Mouse (Mus musculus): ENCODE data around the gene Setx.
A peak's percentile ranks its signal among the peaks of the same experiment; 100 is the strongest.

The Setx gene

GRCm38 (mm10) chr2:29151941-29152340 is 28.0 kb downstream of the Setx start:
- no peak for DNase-seq (ENCODE audit: low spot score)

- no peak for DNase-seq (ENCODE audit: low spot score)
Measured at GRCm38 (mm10) chr2:29168067-29168466, 44.1 kb downstream of the Setx start.

GRCm38 (mm10) chr2:29174887-29175286 is 50.9 kb downstream of the Setx start:
- DNase-seq (ENCODE audit: low spot score): no peak

GRCm38 (mm10) chr2:29179810-29180209 is 55.8 kb downstream of the Setx start:
- DNase-seq (ENCODE audit: low spot score): no peak

GRCm38 (mm10) chr2:29181111-29181510 is 57.1 kb downstream of the Setx start:
- no peak for DNase-seq (ENCODE audit: low spot score)

- DNase-seq (ENCODE audit: low spot score): no peak
Measured at GRCm38 (mm10) chr2:29183266-29183924, 59.4 kb downstream of the Setx start.

GRCm38 (mm10) chr2:29186209-29186608 is 62.2 kb downstream of the Setx start:
- no peak for DNase-seq (ENCODE audit: low spot score)

- DNase-seq (ENCODE audit: low spot score): no peak
Measured at GRCm38 (mm10) chr2:29190392-29190791, 66.4 kb downstream of the Setx start.

- no peak for DNase-seq (ENCODE audit: low spot score)
Measured at GRCm38 (mm10) chr2:29191216-29192215, 67.5 kb downstream of the Setx start.

GRCm38 (mm10) chr2:29192629-29193278 is 68.8 kb downstream of the Setx start:
- peak; percentile 56 for DNase-seq (ENCODE audit: low spot score)

- DNase-seq (ENCODE audit: low spot score): no peak
Measured at GRCm38 (mm10) chr2:29193819-29194546, 70.0 kb downstream of the Setx start.

GRCm38 (mm10) chr2:29194547-29195463 is 70.8 kb downstream of the Setx start:
- DNase-seq (ENCODE audit: low spot score): peak; percentile 83

GRCm38 (mm10) chr2:29196844-29197243 is 72.9 kb downstream of the Setx start:
- DNase-seq (ENCODE audit: low spot score): no peak

- DNase-seq (ENCODE audit: low spot score): no peak
Measured at GRCm38 (mm10) chr2:29198446-29198845, 74.5 kb downstream of the Setx start.

- DNase-seq (ENCODE audit: low spot score): peak; percentile 82
Measured at GRCm38 (mm10) chr2:29199909-29200308, 75.9 kb downstream of the Setx start.

- DNase-seq (ENCODE audit: low spot score): no peak
Measured at GRCm38 (mm10) chr2:29201223-29201955, 77.4 kb downstream of the Setx start.

GRCm38 (mm10) chr2:29206156-29206555 is 82.2 kb downstream of the Setx start:
- no peak for DNase-seq (ENCODE audit: low spot score)

- DNase-seq (ENCODE audit: low spot score): peak; percentile 68
Measured at GRCm38 (mm10) chr2:29216286-29217012, 92.5 kb downstream of the Setx start.

- peak; percentile 37 for DNase-seq (ENCODE audit: low spot score)
Measured at GRCm38 (mm10) chr2:29217042-29217441, 93.1 kb downstream of the Setx start.

Data from retina, embryonic 14.5 days (tissue).